Mouse (Mus musculus) lung, adult 18-20 months (tissue): ENCODE results near the gene Zc3hc1.

Experiments
- DNase-seq, 2 experiments: peaks; one replicate each; pipeline ENCODE4 v3.0.0; 2022; ENCODE audit warnings: mixed read lengths in 2 of 2

The Zc3hc1 gene

GRCm38 (mm10) chr6:30372627-30373369 is 18.0 kb downstream of the Zc3hc1 start:
- no peak for DNase-seq

DNA sequence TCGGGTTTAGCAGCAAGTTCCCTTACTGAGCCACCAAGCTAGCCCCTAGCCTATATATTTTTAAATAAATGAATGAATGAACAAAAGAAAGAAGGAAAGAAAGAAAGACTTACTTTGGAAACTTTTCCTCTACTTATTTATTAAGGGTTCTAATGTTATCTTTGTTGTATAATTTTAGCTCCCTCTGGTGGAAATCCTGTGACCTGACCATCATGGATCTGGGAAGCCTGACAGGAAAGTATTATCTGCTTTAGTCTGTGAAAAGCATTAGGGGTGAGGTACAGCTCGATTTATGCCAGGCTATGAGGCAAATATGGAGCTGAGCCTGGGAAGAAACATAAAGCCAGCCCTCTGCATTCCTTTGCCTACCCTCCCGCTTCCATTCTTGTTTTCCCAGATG is 21.5 kb downstream of the Zc3hc1 start:
- DNase-seq: no peak

DNA sequence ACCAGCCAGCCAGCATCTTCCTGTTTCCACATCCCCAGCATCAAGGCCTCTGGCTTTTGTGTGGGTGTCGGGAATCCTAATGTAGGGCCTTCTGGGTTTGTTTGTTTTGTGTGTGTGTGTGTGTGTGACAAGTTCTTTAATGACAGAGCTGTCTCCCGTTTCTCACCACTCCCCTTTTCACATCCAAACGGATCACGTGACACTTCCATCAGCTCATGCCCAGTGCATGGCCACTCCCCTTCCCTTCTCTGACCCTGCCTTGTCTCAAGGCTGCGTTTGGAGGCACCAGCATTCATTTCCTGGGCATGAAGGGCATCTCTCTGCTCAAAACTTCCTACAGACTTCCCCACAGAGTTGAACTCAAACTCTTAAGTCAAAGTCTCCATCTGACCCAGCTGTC is 27.0 kb downstream of the Zc3hc1 start:
- no peak for DNase-seq

DNA sequence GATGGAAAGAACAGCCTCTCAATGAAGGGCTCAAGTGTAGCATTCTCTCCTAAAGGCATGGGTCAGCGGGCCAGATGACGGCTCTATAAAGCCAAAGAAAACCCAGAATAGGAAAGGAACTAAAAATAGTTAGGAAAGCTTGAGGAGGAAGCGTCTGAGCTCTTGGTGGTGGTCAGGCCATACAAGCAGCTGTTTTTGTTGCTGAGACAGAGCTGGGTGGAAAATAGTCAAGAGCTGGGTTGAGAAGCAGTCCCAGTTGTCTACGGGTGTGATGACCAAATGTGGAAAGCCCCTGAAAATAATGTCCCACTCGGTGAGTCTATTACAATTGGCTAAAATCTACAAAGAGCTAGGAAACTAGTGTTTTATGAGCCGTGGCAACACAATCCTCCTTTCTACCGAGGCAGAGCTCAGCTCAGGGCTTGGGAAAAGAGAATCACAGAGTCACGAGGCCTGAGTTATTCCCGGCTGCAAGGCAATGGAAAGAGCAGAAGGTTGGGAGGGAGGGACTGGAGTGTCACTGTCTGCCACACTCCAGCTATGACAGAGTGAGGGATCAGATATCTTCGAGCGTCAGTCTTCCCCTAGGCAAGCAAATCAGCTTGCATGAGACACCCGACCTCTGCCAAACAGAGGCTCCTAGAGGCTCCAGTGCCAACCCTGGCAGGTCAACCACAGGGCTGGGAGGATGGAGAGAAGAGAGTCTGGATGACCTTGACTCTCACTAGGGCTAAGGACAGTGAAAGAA is 30.9 kb downstream of the Zc3hc1 start:
- no peak for DNase-seq

- peak; percentile 73 to 77 for DNase-seq
Measured at GRCm38 (mm10) chr6:30357561-30358177, 33.2 kb downstream of the Zc3hc1 start.

- no peak for DNase-seq
Measured at GRCm38 (mm10) chr6:30356680-30357079, 34.1 kb downstream of the Zc3hc1 start.

DNA sequence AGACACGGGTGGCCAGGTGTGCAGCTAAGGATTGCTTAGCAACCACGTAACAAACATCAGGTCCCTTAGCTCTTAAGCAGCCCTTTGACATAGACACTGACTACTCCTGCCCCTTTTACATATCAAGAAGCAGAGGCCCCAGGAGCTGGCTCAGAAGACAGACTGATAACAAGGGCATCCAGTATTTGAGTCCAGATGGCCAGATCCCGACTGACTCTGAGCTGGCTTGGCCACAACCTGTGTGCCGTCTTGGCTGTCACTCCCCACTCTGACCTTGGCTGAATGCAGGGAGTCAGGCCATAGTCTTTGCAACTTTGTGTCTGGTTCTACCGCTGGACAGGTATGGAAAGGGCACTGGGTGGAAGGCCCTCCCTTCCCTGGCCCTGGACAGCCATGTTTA is 34.7 kb downstream of the Zc3hc1 start:
- DNase-seq: no peak

- DNase-seq: peak in 1 of 2 experiments; percentile 44
Measured at GRCm38 (mm10) chr6:30355701-30356100, 35.1 kb downstream of the Zc3hc1 start.

DNA sequence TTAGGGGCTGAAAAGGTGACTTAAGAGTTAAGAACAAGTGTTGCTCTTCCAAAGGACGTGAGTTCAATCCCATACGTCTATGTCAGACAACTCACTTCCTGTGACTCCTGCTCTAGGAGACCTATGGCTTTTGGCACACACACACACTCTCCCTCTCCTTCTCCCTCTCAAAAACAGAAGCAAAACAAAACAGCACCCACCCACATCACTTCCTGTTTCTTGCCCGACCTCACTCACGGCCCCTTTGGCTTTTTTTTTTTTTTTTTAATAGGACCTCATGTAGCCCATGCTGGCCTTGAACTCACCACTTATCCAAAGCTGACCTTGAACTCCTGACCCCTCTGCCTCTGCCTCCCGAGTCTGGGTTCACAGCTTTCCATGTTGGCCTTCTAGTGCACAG is 36.1 kb downstream of the Zc3hc1 start:
- no peak for DNase-seq

GRCm38 (mm10) chr6:30353661-30354060 is 37.2 kb downstream of the Zc3hc1 start:
- no peak for DNase-seq

GRCm38 (mm10) chr6:30352762-30353161 is 38.1 kb downstream of the Zc3hc1 start:
- DNase-seq: no peak

DNA sequence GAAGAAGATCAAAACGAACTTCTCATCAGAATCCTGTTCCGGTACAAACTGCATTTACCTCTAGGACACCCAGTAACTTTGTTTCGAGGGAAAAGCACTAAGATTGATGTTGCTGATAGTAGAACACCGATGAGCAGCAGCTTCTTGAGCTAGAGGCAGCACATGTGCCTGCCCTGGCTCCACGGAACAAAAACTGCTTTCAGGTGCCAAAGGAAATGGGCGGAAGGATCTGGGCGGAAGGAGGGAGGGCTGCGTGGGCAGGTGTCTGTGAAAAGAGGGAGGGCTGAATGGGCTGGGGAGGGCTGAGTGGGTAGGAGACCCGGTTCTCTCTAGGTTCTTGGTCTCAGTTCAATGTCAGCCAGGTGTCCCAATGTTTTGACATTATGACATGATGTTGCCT is 39.5 kb downstream of the Zc3hc1 start:
- no peak for DNase-seq

DNA sequence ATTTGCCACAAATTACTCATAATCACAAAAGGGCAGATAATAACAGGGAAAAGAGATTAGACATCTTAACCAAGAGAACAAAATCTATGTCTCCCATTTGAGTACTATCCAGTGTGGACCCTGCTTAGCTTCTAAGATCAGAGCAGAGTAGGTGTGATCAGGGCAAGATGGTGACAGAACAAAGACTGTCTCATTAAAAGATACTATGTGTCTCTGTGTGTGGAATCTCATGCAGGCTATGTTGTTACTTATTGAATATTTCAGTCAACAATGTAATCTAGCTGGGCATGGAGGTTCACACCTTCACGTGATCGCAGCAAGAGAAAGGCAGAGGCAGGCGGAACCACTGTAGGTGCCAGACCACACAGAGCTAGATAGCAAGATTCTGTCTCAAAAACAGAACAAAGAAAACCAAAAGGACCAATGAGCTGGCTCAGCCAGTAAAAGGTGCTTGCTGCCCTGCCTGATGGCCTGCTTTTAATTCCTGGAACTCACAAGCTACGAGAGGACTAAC is 43.5 kb downstream of the Zc3hc1 start:
- DNase-seq: no peak

GRCm38 (mm10) chr6:30346737-30347136 is 44.1 kb downstream of the Zc3hc1 start:
- DNase-seq: no peak

- no peak for DNase-seq
Measured at GRCm38 (mm10) chr6:30344032-30344431, 46.8 kb downstream of the Zc3hc1 start.

- no peak for DNase-seq
Measured at GRCm38 (mm10) chr6:30340231-30340873, 50.5 kb downstream of the Zc3hc1 start.

- DNase-seq: peak; percentile 89 to 90
Measured at GRCm38 (mm10) chr6:30336912-30337311, 53.9 kb downstream of the Zc3hc1 start.

DNA sequence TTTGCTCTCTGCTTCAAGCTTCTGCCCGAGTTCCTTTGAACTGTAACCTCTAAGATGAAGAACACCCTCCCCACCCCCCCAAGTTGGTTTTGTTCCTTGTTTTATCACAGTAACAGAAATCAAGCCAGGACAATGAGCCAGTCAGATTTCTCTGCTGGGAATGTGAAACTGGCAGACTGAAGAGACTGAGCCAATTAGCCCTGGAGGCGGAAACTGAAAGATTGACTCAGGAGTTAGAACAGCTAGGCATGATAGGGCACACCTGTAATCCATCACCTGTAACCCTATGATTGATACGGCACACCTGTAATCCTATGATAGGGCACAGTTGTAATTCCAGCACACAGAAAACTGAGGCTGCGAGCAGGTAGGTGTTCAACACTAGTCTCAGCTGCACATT is 58.6 kb downstream of the Zc3hc1 start:
- DNase-seq: peak in 1 of 2 experiments; percentile 30

DNA sequence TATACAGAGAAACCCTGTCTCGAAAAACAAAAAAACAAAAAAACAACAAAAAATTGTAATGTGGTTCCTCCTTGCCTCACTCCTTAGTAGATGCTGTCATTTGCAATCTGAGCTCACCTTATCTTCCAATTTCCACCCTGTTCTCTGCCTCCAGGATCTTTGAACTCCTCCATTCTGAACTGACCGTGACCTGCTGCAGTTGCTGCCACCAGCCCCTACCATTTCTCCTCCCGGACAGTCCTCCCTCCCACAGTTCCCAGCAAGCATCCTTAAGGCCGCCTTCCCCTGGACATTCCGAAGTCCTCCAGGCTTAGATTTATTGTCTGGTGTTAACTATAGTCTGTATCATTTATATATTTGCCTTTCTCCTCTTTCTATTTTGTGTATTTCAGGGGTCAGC is 60.1 kb downstream of the Zc3hc1 start:
- no peak for DNase-seq

DNA sequence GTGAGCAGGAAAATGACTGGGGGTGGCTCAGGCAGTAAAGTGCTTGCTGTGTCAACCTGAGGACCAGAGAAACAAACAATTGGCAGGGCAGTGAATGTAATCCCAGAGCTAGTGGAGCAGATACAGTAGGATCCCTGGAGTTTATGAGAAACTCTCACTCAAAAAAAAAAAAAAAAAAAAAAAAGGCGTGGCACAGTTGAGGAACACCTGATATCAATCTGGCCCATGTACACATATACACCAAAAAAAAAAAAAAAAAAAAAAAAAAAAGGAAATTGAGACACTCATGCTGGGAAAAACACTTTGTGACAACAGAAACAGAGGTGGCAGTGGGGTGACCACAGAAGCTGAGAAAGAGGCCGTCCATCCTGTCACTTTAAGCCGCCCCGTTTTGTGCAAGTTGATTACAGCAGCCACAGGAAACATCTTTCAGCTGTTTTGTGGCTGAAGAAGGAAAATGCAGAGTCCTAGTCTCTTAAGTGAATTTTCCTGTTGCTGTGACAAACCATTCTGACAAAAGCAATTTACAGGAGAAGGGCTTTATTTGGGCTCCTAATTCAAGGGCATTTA is 64.8 kb downstream of the Zc3hc1 start:
- no peak for DNase-seq

GRCm38 (mm10) chr6:30321002-30321401 is 69.8 kb downstream of the Zc3hc1 start:
- DNase-seq: no peak

GRCm38 (mm10) chr6:30319216-30319615 is 71.6 kb downstream of the Zc3hc1 start:
- DNase-seq: no peak
